Mouse (Mus musculus) CH12.LX (cell line): ENCODE measurements around the gene Gm20388. TPM values are rescaled to one million over a fixed set of nuclear protein-coding genes. Genes with fewer than 3 reads are reported as not detected.

ENCODE experiments used
- DNase-seq: peaks from one replicate; pipeline ENCODE4 v3.0.0-alpha.2; 2013; ENCODE audit errors: extremely low read depth
- H3K27ac ChIP-seq: 2 replicates; pipeline ENCODE4 v1.5.1; 2012; ENCODE audit warnings: low read depth, mild to moderate bottlenecking, control low read depth, moderate library complexity; ENCODE audit not compliant: insufficient read depth
- H3K27me3 ChIP-seq: replicated peaks from 2 replicates; pipeline ENCODE3; 2012; ENCODE audit warnings: inconsistent platforms
- H3K36me3 ChIP-seq, 2 experiments: replicated peaks in 1 of 2; 2 replicates each; pipeline versions ENCODE3 to v1.6.1; 2012; ENCODE audit warnings: inconsistent platforms in 1 of 2, low read length in 1 of 2, mild to moderate bottlenecking in 1 of 2, mixed read lengths in 1 of 2, moderate library complexity in 1 of 2; ENCODE audit not compliant: control insufficient read depth in 1 of 2, insufficient read depth in 1 of 2
- H3K4me1 ChIP-seq, 2 experiments: 2 replicates each; pipeline ENCODE4 v1.6.1; 2012; ENCODE audit warnings: inconsistent platforms in 1 of 2, moderate library complexity in 1 of 2; ENCODE audit not compliant: insufficient read depth in 2 of 2, control insufficient read depth in 1 of 2
- H3K4me2 ChIP-seq: 2 replicates; pipeline ENCODE4 v1.6.1; 2012; ENCODE audit warnings: low read depth, mild to moderate bottlenecking, control low read depth; ENCODE audit not compliant: poor library complexity, insufficient read depth, severe bottlenecking
- H3K4me3 ChIP-seq, 3 experiments: fragments of 150-350 bp in 1 of 3; sonication (generic) in 1 of 3; replicated peaks in 1 of 3; 2 replicates each; pipeline versions ENCODE3 to v1.5.1; 2011 to 2012; ENCODE audit warnings: low read depth in 2 of 3, low read length in 2 of 3, mild to moderate bottlenecking in 2 of 3, moderate library complexity in 2 of 3, control low read depth in 1 of 3, improper control_type of control experiment in 1 of 3, inconsistent platforms in 1 of 3, mixed read lengths in 1 of 3; ENCODE audit not compliant: poor library complexity in 1 of 3
- H3K79me2 ChIP-seq: replicated peaks from 2 replicates; pipeline ENCODE4 v1.6.1; 2012; ENCODE audit warnings: mild to moderate bottlenecking, moderate library complexity; ENCODE audit not compliant: control insufficient read depth, poor library complexity, insufficient read depth, severe bottlenecking; ENCODE audit errors: extremely low read depth
- H3K9ac ChIP-seq: 2 replicates; pipeline ENCODE4 v1.6.1; 2012; ENCODE audit warnings: low read depth, mild to moderate bottlenecking, control low read depth, moderate library complexity; ENCODE audit not compliant: insufficient read depth
- H3K9me3 ChIP-seq: replicated peaks from 2 replicates; pipeline ENCODE3; 2012; ENCODE audit warnings: low read length, inconsistent platforms, mixed read lengths
- BHLHE40 ChIP-seq: IDR thresholded peaks from 2 replicates; pipeline ENCODE4 v1.6.1; 2011; ENCODE audit warnings: mild to moderate bottlenecking, low read depth, low read length, improper control_type of control experiment
- CHD2 ChIP-seq: IDR thresholded peaks from 2 replicates; pipeline ENCODE4 v1.6.1; 2011; ENCODE audit warnings: low read length, improper control_type of control experiment
- E2F4 ChIP-seq: IDR thresholded peaks from 2 replicates; pipeline ENCODE4 v1.6.1; 2011; ENCODE audit warnings: low read depth, low read length, improper control_type of control experiment; ENCODE audit not compliant: insufficient replicate concordance
- ELF1 ChIP-seq: IDR thresholded peaks from 2 replicates; pipeline ENCODE4 v1.6.1; 2014; ENCODE audit warnings: low read depth, mild to moderate bottlenecking, inconsistent platforms, low read length, improper control_type of control experiment
- EP300 ChIP-seq: IDR thresholded peaks from 2 replicates; pipeline ENCODE4 v1.6.1; 2011; ENCODE audit warnings: low read length, improper control_type of control experiment
- IRF4 ChIP-seq: IDR thresholded peaks from 2 replicates; pipeline ENCODE4 v1.6.1; 2014; ENCODE audit warnings: low read depth, mild to moderate bottlenecking, inconsistent platforms, low read length, improper control_type of control experiment
- JUN ChIP-seq: IDR thresholded peaks from 2 replicates; pipeline ENCODE4 v1.6.1; 2011; ENCODE audit warnings: low read depth, mild to moderate bottlenecking, low read length, improper control_type of control experiment, moderate library complexity; ENCODE audit not compliant: insufficient read depth
- JUND ChIP-seq: conservative IDR thresholded peaks from 2 replicates; pipeline ENCODE4 v1.6.1; 2011; ENCODE audit warnings: low read depth, low read length, improper control_type of control experiment
- KAT2A ChIP-seq: IDR thresholded peaks from 2 replicates; pipeline ENCODE4 v1.6.1; 2012; ENCODE audit warnings: low read length, improper control_type of control experiment, inconsistent platforms; ENCODE audit not compliant: insufficient replicate concordance
- MAX ChIP-seq: IDR thresholded peaks from 2 replicates; pipeline ENCODE4 v1.6.1; 2011; ENCODE audit warnings: low read length, improper control_type of control experiment
- MXI1 ChIP-seq: IDR thresholded peaks from 2 replicates; pipeline ENCODE4 v1.6.1; 2011; ENCODE audit warnings: mild to moderate bottlenecking, low read depth, low read length, improper control_type of control experiment
- MYC ChIP-seq: IDR thresholded peaks from 2 replicates; pipeline ENCODE4 v1.6.1; 2011; ENCODE audit warnings: low read depth, mild to moderate bottlenecking, improper control_type of control experiment, low read length
- PAX5 ChIP-seq: IDR thresholded peaks from 2 replicates; pipeline ENCODE4 v1.6.1; 2012; ENCODE audit warnings: low read length, inconsistent platforms, mixed read lengths
- POLR2A ChIP-seq: IDR thresholded peaks from 2 replicates; pipeline ENCODE4 v1.6.1; 2011; ENCODE audit warnings: low read depth, mild to moderate bottlenecking, improper control_type of control experiment, low read length
- POLR2AphosphoS2 ChIP-seq: IDR thresholded peaks from 2 replicates; pipeline ENCODE4 v1.6.1; 2011; ENCODE audit warnings: low read depth, low read length, improper control_type of control experiment
- TBP ChIP-seq: conservative IDR thresholded peaks from 2 replicates; pipeline ENCODE4 v1.6.1; 2011; ENCODE audit warnings: low read depth, low read length, improper control_type of control experiment
- ZKSCAN1 ChIP-seq: IDR thresholded peaks from 2 replicates; pipeline ENCODE4 v1.6.1; 2012; ENCODE audit warnings: low read depth, inconsistent platforms, low read length, improper control_type of control experiment, borderline replicate concordance
- ZNF384 ChIP-seq: IDR thresholded peaks from 2 replicates; pipeline ENCODE4 v1.6.1; 2012; ENCODE audit warnings: low read depth, low read length, improper control_type of control experiment, inconsistent platforms
- dilution Hi-C: fragments of 300-500 bp; cut with MboI; formaldehyde crosslinking; loops from 2 replicates; pipeline ENCODE4 v1.14.3; 2020; ENCODE audit warnings: low sequenced_read_pairs; ENCODE audit not compliant: extremely low pct_unique_long_range_greater_than_20kb, extremely low pct_ligation_motif_present
- in situ Hi-C: fragments of 300-500 bp; cut with MboI; formaldehyde crosslinking; loops from 3 replicates; pipeline ENCODE4 v1.14.3; 2019; ENCODE audit warnings: low sequenced_read_pairs, low pct_ligation_motif_present, low pct_unique_long_range_greater_than_20kb, mixed read lengths
- polyA plus RNA-seq: library from polyadenylated mRNA; unstranded; fragments of >175 nt; gene quantifications from 2 replicates; pipeline ENCODE4 v1.2.1, GENCODE M21; 2012; ENCODE audit warnings: low read depth; ENCODE audit not compliant: insufficient read length
- total RNA-seq, 2 experiments: library from RNA; depleted of rRNA; stranded (reverse); fragments of 300-350 nt in 1 of 2; fragments of >200 nt in 1 of 2; gene quantifications; 2 replicates each; pipeline ENCODE4 v1.2.3; 2012 to 2014

Gene Gm20388
- total and polyA plus RNA-seq, 3 experiments = 14.8 to 26.3 (median 22.2) TPM

DNA sequence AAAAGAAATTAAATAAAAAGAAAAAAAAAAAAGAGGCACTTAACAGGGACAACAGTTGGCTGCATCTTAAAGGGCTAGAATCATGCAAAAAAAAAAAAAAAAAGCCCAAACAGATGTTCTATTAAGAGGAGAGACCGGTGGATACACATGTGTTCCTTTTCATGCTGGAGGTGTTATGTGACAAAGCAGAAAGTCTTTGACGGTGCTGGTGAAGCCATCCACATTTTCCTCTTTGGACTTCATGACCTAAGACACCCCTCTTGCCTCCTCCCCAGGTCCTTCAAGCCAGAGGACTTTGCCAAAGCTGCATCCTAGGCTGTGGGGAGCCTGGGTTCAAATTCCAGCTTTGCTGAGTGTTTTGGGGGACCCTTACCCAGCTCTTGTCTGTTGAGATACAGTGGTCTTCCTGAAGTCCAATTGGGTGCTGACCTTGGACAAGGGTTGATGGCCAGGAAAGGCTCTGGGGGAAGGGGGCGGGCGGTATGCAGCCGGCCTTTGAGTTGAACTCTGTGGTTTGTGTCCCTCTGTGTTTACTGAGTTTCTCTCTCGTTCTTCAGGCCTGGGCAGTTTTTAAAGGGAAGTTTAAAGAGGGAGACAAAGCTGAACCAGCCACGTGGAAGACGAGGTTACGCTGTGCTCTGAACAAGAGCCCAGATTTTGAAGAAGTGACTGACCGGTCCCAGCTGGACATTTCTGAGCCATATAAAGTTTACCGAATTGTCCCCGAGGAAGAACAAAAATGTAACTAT lies 832.7 kb downstream of the Gm20388 start:
- Histone ChIP-seq H3K36me3 (peaks cover 19 to 78% of the 10 kb centered on the region in 2 experiments), H3K4me3 (no peak overlapping the region), H3K4me1 (peaks cover 61 to 99% of the 10 kb centered on the region in 2 experiments), H3K27me3 (peaks cover 6% of the 10 kb centered on the region)
- dilution Hi-C loops = no loop called here
- TF ChIP-seq PAX5 = no peak
- TF ChIP-seq MYC = peak; percentile 81
- TF ChIP-seq POLR2A = no peak
- peak; percentile 77 for TF ChIP-seq ZNF384
- no peak for TF ChIP-seq POLR2AphosphoS2
- peak; percentile 64; the same call in 1 of the 2 replicates for TF ChIP-seq MAX
- no peak for TF ChIP-seq CHD2
- TF ChIP-seq MXI1 = peak; percentile 69
- TF ChIP-seq, all 38 proteins: peak for 4
- no peaks in the 10 kb centered on the region for H3K9me3 ChIP-seq
- peak overlapping the region; percentile 17; the same call in 1 of the 2 replicates for H3K27ac ChIP-seq
- H3K4me2 ChIP-seq = no peak overlapping the region
- in situ Hi-C loops = no loop called here
- H3K9ac ChIP-seq = no peak overlapping the region
- no peak for DNase-seq
- no peaks in the 10 kb centered on the region for H3K79me2 ChIP-seq

DNA sequence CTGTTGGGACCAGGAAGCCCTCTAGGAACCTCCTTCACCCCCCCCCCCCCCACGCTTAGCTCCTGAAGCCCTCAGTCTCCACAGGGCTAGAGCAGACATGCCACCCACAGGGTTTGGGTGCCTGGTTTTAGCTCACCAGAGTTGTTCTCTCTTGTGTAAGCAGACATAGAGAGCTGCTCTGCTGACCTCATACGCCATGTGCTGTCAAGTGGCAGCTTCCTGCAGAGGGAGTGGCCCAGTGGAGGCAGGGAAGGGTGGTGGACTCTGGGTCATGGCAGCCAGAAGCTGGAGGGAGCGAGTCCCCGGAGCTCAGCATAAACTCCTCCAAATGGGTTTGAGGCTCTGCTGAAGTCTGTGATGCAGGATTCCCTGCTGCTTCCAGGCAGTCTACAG lies 833.3 kb downstream of the Gm20388 start:
- H3K9me3 ChIP-seq = no peaks in the 10 kb centered on the region
- no peak overlapping the region for H3K4me3 ChIP-seq
- H3K4me1 ChIP-seq = peaks cover 61 to 98% of the 10 kb centered on the region in 2 experiments
- DNase-seq = no peak
- H3K36me3 ChIP-seq = peaks cover 23 to 80% of the 10 kb centered on the region in 2 experiments
- no peak for TF ChIP-seq JUN
- TF ChIP-seq MXI1 = peak; percentile 0; the same call in 1 of the 2 replicates
- dilution Hi-C loops (no loop called here), in situ Hi-C loops (no loop called here)
- peaks cover 3% of the 10 kb centered on the region for H3K27me3 ChIP-seq
- no peak overlapping the region for H3K9ac ChIP-seq
- no peak overlapping the region for H3K4me2 ChIP-seq
- H3K27ac ChIP-seq = peak overlapping the region; percentile 17; the same call in 1 of the 2 replicates
- H3K79me2 ChIP-seq = no peaks in the 10 kb centered on the region

GRCm38 (mm10) chr8:120744448-120744847 lies 833.8 kb downstream of the Gm20388 start:
- dilution Hi-C loops = no loop called here
- peaks cover 61 to 92% of the 10 kb centered on the region in 2 experiments for H3K4me1 ChIP-seq
- TF ChIP-seq MAX (no peak), MYC (no peak), ZKSCAN1 (no peak), MXI1 (no peak), IRF4 (no peak), KAT2A (no peak), PAX5 (no peak), POLR2A (no peak), BHLHE40 (no peak), JUND (no peak), ELF1 (no peak), TBP (no peak), E2F4 (no peak), EP300 (no peak)
- H3K36me3 ChIP-seq = peaks cover 23 to 80% of the 10 kb centered on the region in 2 experiments
- in situ Hi-C loops = no loop called here
- no peaks in the 10 kb centered on the region for H3K79me2 ChIP-seq
- no peaks in the 10 kb centered on the region for H3K27me3 ChIP-seq
- H3K4me2 ChIP-seq = no peak overlapping the region
- no peak overlapping the region for H3K4me3 ChIP-seq
- H3K9ac ChIP-seq = no peak overlapping the region
- H3K27ac ChIP-seq = no peak overlapping the region
- no peak for DNase-seq
- H3K9me3 ChIP-seq = no peaks in the 10 kb centered on the region
